Mouse (Mus musculus) neural tube, embryonic 13.5 days (tissue): ENCODE data around the gene Drd4. TPM values are rescaled to one million over a fixed set of nuclear protein-coding genes. Genes with fewer than 3 reads are reported as not detected.

Experiments used
- ATAC-seq: fragments of 200-750 bp; cut with Nextera tagmentation; 2 replicates; pipeline ENCODE4 v1.8.0; 2017; ENCODE audit warnings: low read depth, mild to moderate bottlenecking, moderate TSS enrichment, moderate library complexity
- H3K27ac ChIP-seq: fragments of 300-500 bp; sonication (generic); replicated peaks from 2 replicates; pipeline ENCODE4 v1.5.1; 2015; ENCODE audit warnings: moderate library complexity, mild to moderate bottlenecking, inconsistent platforms
- H3K27me3 ChIP-seq: fragments of 300-500 bp; sonication (generic); 2 replicates; pipeline ENCODE4 v1.6.1; 2015; ENCODE audit warnings: mild to moderate bottlenecking, inconsistent platforms
- H3K36me3 ChIP-seq: fragments of 300-500 bp; sonication (generic); 2 replicates; pipeline ENCODE4 v1.6.1; 2015; ENCODE audit warnings: mild to moderate bottlenecking, inconsistent platforms
- H3K4me1 ChIP-seq: fragments of 300-500 bp; sonication (generic); replicated peaks from 2 replicates; pipeline ENCODE4 v1.6.1; 2015; ENCODE audit warnings: inconsistent platforms
- H3K4me2 ChIP-seq: fragments of 300-500 bp; sonication (generic); 2 replicates; pipeline ENCODE4 v1.6.1; 2015; ENCODE audit warnings: inconsistent platforms, mild to moderate bottlenecking, moderate library complexity
- H3K4me3 ChIP-seq: fragments of 300-500 bp; sonication (generic); 2 replicates; pipeline ENCODE4 v1.5.1; 2015; ENCODE audit warnings: mild to moderate bottlenecking, inconsistent platforms
- H3K9ac ChIP-seq: fragments of 300-500 bp; sonication (generic); 2 replicates; pipeline ENCODE4 v1.6.1; 2015; ENCODE audit warnings: moderate library complexity, mild to moderate bottlenecking, inconsistent platforms
- H3K9me3 ChIP-seq: fragments of 300-500 bp; sonication (generic); 2 replicates; pipeline ENCODE4 v1.6.1; 2016; ENCODE audit warnings: inconsistent platforms
- WGBS: fragments of 180-500 bp; shearing (Covaris S2); methylation state at CpG from one replicate; pipeline ENCODE4 v1.1.7; 2015; 5-methylcytosine and 5-hydroxymethylcytosine counted together
- polyA plus RNA-seq: library from polyadenylated mRNA; unstranded; fragments of >200 nt; fragmentation: Nextera tagmentation; extraction: Ambion mirVana; gene quantifications from 2 replicates; pipeline ENCODE4 v1.2.1, GENCODE M21; 2015

Drd4 gene
- polyA plus RNA-seq, 1 experiment from 2014 or later = 1.3 TPM

DNA sequence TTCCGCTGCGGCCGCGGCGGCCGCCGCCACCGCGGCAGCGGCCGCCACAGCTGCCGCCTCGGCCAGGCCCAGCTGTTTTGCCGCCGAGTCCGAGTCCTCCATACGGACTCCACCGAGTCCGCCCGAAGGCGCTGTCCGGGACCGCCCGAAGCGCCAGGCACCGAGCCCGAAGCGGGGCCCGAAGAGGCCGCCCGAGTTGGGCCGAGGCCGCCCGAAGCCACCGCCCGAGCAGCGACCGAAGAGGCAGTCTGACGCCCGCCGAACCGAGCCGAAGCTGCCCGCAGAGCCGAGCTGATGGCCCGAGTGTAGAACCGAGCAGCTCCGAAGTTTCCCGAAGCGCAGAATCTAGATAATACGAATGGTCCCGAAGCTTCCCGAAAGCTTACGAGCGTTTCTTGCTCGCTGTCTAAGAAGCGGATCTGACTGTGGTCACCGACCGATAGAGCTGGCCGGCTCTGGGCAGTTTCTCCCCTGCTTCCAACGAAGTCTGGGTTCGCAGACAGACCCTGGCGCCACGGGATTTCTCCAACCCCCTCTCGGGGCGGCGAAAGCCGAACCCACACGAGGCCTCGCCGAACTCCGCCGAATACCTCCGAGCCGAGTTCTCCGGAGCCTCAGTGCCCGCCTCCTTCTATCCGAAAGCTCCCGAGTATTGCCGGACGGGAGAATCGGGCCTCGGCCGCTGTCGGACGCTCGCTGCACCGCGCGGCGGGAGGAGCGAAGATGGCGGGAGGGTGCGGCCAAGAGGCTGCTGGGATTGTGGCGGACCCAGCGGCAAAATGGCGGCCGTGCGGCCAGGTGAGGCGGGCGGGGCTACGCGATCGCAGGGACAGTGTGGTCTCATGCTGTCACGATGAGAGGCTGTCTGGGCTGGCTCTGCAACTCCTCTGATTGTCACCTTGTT, 35.9 kb downstream of the Drd4 start, which contains the start of the genes Deaf1 and Tmem80:
Deaf1 (minus strand) TSS at position 222 of the 904 bp plus-strand sequence.
Tmem80 (plus strand) TSS at position 271 of the 904 bp plus-strand sequence.
- H3K9ac ChIP-seq = peak within 1 kb of the TSS; percentile 94
- peaks cover 22% of the 10 kb centered on the region for H3K36me3 ChIP-seq
- peak within 1 kb of the TSS; percentile 100 for H3K27ac ChIP-seq
- H3K4me1 ChIP-seq = peaks cover 39% of the 10 kb centered on the region
- no peaks in the 10 kb centered on the region for H3K27me3 ChIP-seq
- peak within 1 kb of the TSS; percentile 71 for H3K4me3 ChIP-seq
- ATAC-seq = peak; percentile 97
- H3K4me2 ChIP-seq = peak within 1 kb of the TSS; percentile 95
- under 1% methylated on average over 101 of the region's 105 CpGs for WGBS
- H3K9me3 ChIP-seq = no peaks in the 10 kb centered on the region

DNA sequence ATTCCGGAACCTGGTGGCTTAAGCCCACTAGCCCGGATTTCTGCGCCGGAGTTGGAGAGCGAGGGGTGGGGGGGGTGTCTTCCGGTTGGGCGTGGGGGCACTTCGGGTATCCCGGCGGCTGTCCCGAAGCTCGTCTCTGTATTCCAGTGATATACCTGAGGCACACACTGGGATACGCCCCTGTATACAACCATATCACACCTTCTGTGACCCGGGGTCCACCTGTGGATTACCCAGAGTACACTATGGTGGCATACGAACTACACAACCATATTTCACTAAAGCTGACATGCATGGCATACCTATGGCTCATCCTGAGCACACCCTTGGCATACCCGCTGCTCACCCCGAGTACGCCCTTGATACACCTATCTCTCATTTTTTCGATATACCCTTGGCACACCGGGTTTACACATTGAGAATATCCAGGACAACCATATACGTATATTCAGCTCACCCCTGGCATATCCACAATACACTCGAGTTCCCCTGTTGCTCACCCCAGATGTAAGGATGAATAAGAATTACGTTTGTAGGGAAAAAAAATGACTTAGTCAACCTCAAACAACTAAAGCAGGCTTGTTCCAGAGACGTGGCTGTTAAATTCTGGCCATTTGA, 36.7 kb downstream of the Drd4 start:
- WGBS = 17% methylated on average over 24 of the region's 24 CpGs
- Histone ChIP-seq H3K36me3 (peaks cover 22% of the 10 kb centered on the region), H3K9me3 (no peaks in the 10 kb centered on the region), H3K4me2 (peak overlapping the region; percentile 95), H3K4me3 (peak overlapping the region; percentile 71), H3K27ac (peak overlapping the region; percentile 100), H3K27me3 (no peaks in the 10 kb centered on the region), H3K9ac (peak overlapping the region; percentile 94), H3K4me1 (peaks cover 39% of the 10 kb centered on the region)
- ATAC-seq = peak; percentile 33

DNA sequence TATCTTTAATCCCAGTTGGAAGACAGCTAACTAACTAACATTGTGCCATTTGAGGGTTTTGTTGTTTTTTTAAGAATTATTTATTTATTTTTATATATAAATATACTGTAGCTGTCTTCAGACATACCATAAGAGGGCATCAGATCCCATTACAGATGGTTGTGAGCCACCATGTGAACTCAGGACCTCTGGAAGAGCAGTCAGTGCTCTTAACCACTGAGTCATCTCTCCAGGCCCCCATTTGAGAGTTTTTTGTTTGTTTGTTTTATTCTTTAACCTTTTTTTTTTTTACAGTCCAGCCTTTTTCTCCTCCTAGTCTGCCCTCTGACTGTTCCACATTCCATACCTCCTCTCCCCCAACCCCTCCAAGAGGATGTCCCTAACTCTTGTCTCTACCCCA, 38.9 kb downstream of the Drd4 start:
- H3K4me1 ChIP-seq = peaks cover 21% of the 10 kb centered on the region
- no peak overlapping the region for H3K9ac ChIP-seq
- H3K4me2 ChIP-seq = no peak overlapping the region
- H3K4me3 ChIP-seq = no peak overlapping the region
- H3K27ac ChIP-seq = no peak overlapping the region
- H3K27me3 ChIP-seq = no peaks in the 10 kb centered on the region
- no peak for ATAC-seq
- H3K9me3 ChIP-seq = no peaks in the 10 kb centered on the region
- H3K36me3 ChIP-seq = peaks cover 33% of the 10 kb centered on the region

DNA sequence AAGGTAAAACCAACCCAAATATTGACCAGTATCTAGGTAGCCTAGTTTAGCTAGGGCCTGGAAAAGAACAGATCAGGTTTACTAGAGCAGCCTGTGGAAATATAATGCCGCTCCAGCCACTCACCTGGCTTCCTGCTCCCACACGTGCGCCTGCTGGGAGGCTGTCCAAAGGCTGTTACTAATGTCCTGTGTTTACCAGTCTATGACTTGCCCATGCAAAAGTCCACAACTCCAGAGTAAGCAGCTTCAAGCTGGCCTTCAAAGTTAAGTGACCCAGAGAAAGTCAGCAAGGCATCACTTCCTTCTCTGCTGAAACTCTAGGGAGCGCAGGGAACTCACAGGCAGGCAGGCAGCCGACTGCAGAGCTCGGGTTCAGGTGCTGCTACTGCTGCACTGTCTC, 40.2 kb downstream of the Drd4 start:
- H3K4me2 ChIP-seq = no peak overlapping the region
- no peak for ATAC-seq
- no peak overlapping the region for H3K4me3 ChIP-seq
- no peak overlapping the region for H3K27ac ChIP-seq
- H3K9ac ChIP-seq = no peak overlapping the region
- no peaks in the 10 kb centered on the region for H3K9me3 ChIP-seq
- peaks cover 41% of the 10 kb centered on the region for H3K36me3 ChIP-seq
- H3K27me3 ChIP-seq = no peaks in the 10 kb centered on the region
- 82% methylated on average over 6 of the region's 6 CpGs for WGBS
- peaks cover 8% of the 10 kb centered on the region for H3K4me1 ChIP-seq

DNA sequence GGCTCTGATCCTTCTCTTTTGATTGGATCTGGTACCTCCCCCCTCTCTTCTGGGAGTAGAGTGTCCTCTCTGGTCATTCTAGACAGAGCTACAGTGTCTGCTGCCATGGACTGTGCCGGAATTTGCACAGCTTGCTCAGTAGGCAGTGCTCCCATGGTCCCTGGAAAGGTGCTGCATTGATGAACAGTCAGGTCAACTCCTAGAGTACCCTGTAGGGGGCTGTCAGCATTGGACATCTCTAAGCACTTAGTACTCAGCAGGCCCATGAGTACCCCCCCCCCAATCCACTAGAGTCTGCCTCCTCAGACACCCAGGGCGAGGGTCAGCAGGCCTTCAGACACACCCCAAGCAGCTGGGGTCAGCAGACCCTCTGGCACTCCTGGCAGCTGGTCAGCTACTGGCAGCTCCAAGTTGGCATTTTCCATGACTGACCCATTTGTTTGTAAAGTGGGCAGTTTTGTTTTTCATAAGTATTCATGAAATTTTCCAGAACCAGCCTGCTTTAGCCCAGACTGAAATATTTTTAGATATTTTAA, 43.3 kb downstream of the Drd4 start:
- 80% methylated on average over 2 of the region's 2 CpGs for WGBS

DNA sequence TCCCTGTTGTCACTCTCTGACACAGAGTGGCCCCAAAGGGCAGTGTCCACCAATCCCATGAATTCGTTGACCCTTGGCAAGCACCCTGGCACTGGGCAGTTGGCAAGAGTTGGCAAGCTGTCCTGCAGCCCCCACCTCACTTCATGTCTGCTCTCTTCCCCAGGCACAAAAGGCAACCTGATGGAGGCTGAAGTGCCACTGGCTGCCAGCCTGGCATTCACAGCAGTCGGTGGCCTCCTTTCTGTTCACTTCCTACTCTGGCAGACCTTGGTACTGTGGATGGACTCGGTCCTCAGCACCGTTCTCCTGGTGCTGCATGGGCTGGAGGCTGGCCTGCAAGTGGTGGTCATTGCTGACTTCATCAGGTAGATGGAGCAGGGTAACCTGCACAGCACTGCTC, 43.9 kb downstream of the Drd4 start:
- no peaks in the 10 kb centered on the region for H3K9me3 ChIP-seq
- H3K27me3 ChIP-seq = peaks cover 13% of the 10 kb centered on the region
- no peak overlapping the region for H3K4me3 ChIP-seq
- peaks cover 11% of the 10 kb centered on the region; the same call in 1 of the 2 replicates for H3K4me1 ChIP-seq
- no peak overlapping the region for H3K27ac ChIP-seq
- 90% methylated on average over 4 of the region's 4 CpGs for WGBS
- H3K9ac ChIP-seq = no peak overlapping the region
- ATAC-seq = no peak
- peaks cover 41% of the 10 kb centered on the region for H3K36me3 ChIP-seq
- no peak overlapping the region for H3K4me2 ChIP-seq

More for the DNA sequence above, 43.3 kb downstream of the Drd4 start:
- Histone ChIP-seq H3K9me3 (no peaks in the 10 kb centered on the region), H3K4me3 (no peak overlapping the region), H3K27ac (no peak overlapping the region), H3K9ac (no peak overlapping the region), H3K4me1 (peaks cover 11% of the 10 kb centered on the region; the same call in 1 of the 2 replicates), H3K4me2 (no peak overlapping the region), H3K36me3 (peaks cover 41% of the 10 kb centered on the region), H3K27me3 (peaks cover 13% of the 10 kb centered on the region)
- ATAC-seq = no peak

DNA sequence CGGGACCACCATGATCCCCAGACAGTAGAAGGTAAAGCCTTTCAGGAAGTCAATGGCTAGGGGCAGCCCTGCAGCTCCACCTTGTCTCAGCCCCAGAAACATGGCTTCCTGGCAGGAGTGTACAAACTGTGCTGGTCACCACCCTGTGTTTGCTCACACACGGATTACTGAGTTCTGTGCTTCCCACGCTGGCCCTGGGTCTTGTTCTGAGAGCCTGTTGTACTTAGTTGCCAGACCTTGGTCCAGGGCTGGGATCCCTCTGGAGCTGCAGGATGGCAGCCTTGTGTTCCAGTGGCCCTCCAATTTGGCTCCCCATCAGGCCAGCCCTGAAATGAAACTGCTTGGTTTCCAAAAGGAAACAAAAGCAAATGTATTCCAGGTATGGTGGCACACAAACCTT, 44.5 kb downstream of the Drd4 start:
- H3K4me2 ChIP-seq = no peak overlapping the region
- H3K4me1 ChIP-seq = peaks cover 11% of the 10 kb centered on the region; the same call in 1 of the 2 replicates
- no peak overlapping the region for H3K9ac ChIP-seq
- 93% methylated on average over 3 of the region's 3 CpGs for WGBS
- H3K27me3 ChIP-seq = peaks cover 13% of the 10 kb centered on the region
- no peaks in the 10 kb centered on the region for H3K9me3 ChIP-seq
- H3K4me3 ChIP-seq = no peak overlapping the region
- no peak overlapping the region for H3K27ac ChIP-seq
- peaks cover 41% of the 10 kb centered on the region for H3K36me3 ChIP-seq
- no peak for ATAC-seq

- H3K27me3 ChIP-seq = peaks cover 13% of the 10 kb centered on the region
- no peak for ATAC-seq
- H3K36me3 ChIP-seq = peaks cover 32% of the 10 kb centered on the region
- no peak overlapping the region for H3K4me2 ChIP-seq
- H3K27ac ChIP-seq = no peak overlapping the region
- H3K4me1 ChIP-seq = peaks cover 11% of the 10 kb centered on the region; the same call in 1 of the 2 replicates
- H3K9me3 ChIP-seq = no peaks in the 10 kb centered on the region
- no peak overlapping the region for H3K4me3 ChIP-seq
- WGBS = 88% methylated on average over 3 of the region's 3 CpGs
- H3K9ac ChIP-seq = no peak overlapping the region
Observed at GRCm38 (mm10) chr7:141337716-141338416, 46.1 kb downstream of the Drd4 start.

GRCm38 (mm10) chr7:141338576-141339131, 46.8 kb downstream of the Drd4 start, which contains the start of gene Eps8l2:
Gene Eps8l2 (plus strand): TSS chr7:141338880.
- Histone ChIP-seq H3K9me3 (no peaks in the 10 kb centered on the region), H3K27me3 (peaks cover 13% of the 10 kb centered on the region), H3K36me3 (peaks cover 24% of the 10 kb centered on the region), H3K4me1 (peaks cover 11% of the 10 kb centered on the region; the same call in 1 of the 2 replicates), H3K4me2 (peak within 1 kb of the TSS; percentile 37), H3K27ac (no peak within 1 kb of the TSS), H3K4me3 (peak within 1 kb of the TSS; percentile 8; the same call in 1 of the 2 replicates), H3K9ac (0 out of 2 replicates have a peak within 1 kb of the TSS, but pooled peaks have one; percentile 35)
- 3% methylated on average over 23 of the region's 23 CpGs for WGBS
- no peak for ATAC-seq

DNA sequence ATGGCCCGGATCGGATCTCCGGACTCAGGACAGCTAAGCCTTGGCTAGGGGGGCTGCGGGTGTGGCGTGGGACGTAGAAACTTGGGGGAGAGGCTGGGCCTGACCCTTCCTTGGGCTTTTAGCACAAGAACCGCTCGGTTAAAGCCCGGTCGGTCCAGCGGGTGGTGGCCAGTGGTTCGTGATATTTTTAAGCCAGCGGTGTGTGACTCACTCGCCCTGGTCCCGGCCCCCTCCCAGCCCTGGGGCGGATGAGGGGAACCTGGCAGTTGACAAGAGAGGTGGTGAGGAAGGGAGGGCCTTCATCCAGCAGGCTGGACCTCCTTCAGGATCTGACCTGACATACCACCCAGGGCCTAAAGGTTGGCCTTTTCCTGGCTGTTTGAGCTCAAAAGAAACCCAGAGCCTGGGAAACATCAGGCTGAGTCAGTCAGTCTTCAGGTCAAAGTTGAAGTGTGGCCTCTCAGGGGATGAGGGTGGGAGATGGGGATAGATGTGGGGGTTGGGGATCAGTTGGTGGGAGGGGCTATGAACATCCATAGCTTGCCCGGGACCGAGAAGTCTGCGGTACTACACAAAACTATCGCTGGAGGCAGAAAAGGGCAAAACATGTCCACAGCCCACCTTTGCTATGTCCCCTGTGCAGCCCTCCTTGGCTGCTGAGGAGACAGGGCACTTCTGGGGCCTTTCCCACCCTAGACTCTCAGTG, 47.6 kb downstream of the Drd4 start:
- 43% methylated on average over 20 of the region's 20 CpGs for whole genome bisulfite sequencing
- Histone ChIP-seq H3K4me2 (peak overlapping the region; percentile 37; the same call in 1 of the 2 replicates), H3K9me3 (no peaks in the 10 kb centered on the region)

GRCm38 (mm10) chr7:141340023-141340422, 48.2 kb downstream of the Drd4 start:
- no peak for ATAC-seq
- Histone ChIP-seq H3K36me3 (peaks cover 11% of the 10 kb centered on the region; the same call in 1 of the 2 replicates), H3K27ac (no peak overlapping the region), H3K4me2 (no peak overlapping the region), H3K9ac (no peak overlapping the region), H3K9me3 (no peaks in the 10 kb centered on the region), H3K4me3 (no peak overlapping the region), H3K27me3 (peaks cover 13% of the 10 kb centered on the region), H3K4me1 (peaks cover 11% of the 10 kb centered on the region; the same call in 1 of the 2 replicates)
- 78% methylated on average over 7 of the region's 7 CpGs for WGBS

More for the DNA sequence above, 47.6 kb downstream of the Drd4 start:
- Histone ChIP-seq H3K9ac (0 out of 2 replicates have a peak overlapping the region, but pooled peaks have one; percentile 35), H3K36me3 (peaks cover 17% of the 10 kb centered on the region), H3K4me1 (peaks cover 11% of the 10 kb centered on the region; the same call in 1 of the 2 replicates), H3K4me3 (no peak overlapping the region), H3K27ac (no peak overlapping the region), H3K27me3 (peaks cover 13% of the 10 kb centered on the region)
- no peak for ATAC-seq
